Mouse (Mus musculus) neutrophil, adult 5-6 weeks (primary cell): Measurements from ENCODE around the gene Fbxw27. TPM values are rescaled to one million over a fixed set of nuclear protein-coding genes. Genes with fewer than 3 reads are reported as not detected.
"Not testable (repeated sequence)": the region's sequence is repeated elsewhere in the genome, so short reads cannot be mapped to it uniquely, and the experiment has no call there.

Experiments
- ATAC-seq: fragments of 151-379, 151-347 bp; 2 replicates; pipeline ENCODE4 v1.8.0; 2017; ENCODE audit warnings: mild to moderate bottlenecking, moderate TSS enrichment; ENCODE audit not compliant: insufficient number of reproducible peaks, poor library complexity, low FRiP score, severe bottlenecking; ENCODE audit errors: extremely low read depth
- total RNA-seq: library from RNA; stranded (forward); fragments of 200-1000 nt; gene quantifications from 2 replicates; pipeline ENCODE4 v1.2.3, GENCODE M21; 2017

The Fbxw27 gene
- total RNA-seq = not detected in 2 replicates

DNA sequence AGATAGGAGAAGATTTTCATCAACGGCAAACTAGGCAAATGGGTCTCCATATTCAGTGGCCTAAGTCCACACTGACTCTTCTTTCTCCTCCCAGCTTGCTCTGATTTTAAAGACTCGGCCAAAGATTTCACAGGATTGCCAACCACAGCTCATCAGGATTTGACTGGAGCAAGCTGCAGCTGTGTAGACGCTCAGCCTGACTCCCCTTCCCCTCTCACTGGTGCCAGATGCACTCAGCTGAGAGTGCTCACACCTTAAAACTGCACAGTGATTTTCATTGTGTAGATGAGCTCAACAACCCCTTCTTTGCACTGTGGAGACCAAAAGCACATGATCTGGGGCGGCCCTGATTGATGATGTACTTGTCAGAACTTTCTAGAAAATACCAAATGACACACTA lies at the start of gene Fbxw27:
TSS of gene Fbxw27 (minus strand) at position 101 of the 400 bp plus-strand sequence.
- ATAC-seq = not testable (repeated sequence)

DNA sequence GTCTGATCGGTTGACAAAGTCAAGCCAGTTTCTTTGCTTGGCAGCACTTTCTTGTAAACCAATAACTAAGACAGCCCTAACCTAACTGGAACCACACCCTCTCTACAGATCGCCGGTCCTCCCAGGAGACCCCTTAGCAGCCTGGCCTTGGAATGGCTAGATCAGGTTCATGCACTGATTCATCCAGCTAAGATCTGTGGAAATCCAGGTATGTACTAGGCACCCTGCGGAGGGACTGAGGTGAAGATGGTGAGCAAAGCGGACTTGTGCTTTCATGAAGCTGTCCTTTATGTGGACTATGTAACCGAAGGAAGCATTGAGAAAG lies 42.6 kb upstream of the Fbxw27 start:
- ATAC-seq = no peak

DNA sequence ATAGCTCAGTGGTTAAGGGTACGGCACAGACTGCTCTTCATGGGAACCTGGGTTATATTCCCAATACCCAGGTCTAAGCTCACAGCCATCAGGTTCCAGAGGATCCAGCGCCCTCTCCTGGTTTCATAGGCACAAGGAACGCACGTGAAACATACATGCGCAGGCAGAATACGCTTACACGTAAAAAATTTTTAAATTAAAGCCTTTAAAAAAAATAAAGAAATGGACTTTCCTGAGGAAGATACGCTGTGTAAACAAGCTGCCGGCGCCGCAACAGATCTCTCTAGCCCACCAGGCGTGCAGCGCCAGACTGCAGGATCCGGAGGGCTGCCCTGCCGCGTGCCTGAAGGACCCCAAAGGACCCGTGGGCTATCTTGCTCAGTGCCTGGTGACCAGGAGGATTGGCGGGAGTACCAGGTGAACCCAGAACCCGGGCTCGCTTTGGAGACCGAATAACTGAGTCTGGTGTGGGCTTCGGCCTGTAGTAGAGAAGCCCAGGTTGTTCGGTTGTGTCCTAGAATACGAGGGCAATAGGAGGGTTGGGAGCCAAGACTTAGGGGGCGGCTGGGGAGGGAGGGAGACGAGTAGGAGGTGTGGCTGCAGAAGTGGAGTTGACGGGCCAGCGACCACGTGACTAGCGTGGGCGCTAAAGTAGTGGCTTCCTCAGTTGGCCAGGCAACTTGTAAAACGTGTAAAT lies 42.1 kb upstream of the Fbxw27 start, which contains the start of gene Nme6:
TSS of gene Nme6 (plus strand) at position 359 of the 697 bp plus-strand sequence.
- peak; percentile 89 for ATAC-seq

DNA sequence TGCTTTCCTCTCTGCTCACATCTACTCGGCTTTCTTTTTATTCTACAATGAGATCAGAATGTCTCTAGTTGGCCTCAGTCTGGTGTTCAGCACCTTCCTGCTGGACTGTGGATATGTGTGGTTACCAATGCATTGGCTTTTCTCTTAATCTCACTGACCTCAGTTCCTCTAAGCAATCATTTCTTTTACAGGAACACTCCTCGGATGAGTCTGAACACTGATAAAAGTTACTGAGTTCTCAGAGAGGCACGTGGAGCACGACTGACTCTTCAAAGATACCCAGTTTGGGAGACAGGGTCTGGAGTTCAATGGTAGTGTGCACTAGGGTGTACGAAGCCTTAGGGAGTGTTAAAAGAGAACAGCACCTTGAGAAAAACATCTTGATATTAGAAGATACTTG lies 35.7 kb upstream of the Fbxw27 start:
- ATAC-seq = no peak

DNA sequence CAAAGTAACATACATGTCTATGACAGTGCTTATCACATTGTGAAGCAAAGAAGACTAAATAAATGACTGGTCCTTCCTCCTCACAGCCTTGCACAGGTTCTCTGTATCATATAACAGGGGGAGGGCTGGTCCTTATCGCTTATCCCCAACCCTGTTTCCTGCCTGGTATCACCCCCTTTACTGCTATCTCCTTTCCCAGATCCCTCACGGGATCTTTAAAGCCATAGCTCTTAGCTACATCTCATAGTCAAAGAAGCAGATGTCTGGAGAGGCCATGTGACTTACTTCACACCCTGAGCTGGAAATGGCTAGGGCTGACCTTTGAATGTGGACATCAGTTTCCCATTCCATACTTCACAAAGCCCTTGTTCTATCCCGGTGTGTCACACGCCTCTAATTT lies 35.3 kb upstream of the Fbxw27 start:
- no peak for ATAC-seq

DNA sequence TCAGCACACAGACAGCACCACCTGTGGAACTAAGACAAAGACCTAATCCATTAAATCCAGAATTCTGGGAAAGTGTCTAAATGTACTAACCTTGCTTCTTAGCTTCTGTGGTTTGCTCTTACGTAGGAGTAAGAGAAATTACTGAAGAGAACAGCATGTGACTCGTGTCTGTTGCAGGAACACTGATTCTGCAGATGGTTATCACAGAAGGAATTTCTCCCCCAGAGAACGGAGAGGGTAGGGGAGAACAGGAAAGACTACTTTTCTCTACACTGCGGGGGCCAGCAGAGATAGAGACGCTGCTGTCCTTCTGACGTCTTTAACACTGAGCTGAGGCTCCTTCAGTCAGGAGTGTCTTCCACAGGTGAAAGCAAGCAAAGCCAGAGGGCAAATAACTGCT lies 25.9 kb upstream of the Fbxw27 start:
- no peak for ATAC-seq

DNA sequence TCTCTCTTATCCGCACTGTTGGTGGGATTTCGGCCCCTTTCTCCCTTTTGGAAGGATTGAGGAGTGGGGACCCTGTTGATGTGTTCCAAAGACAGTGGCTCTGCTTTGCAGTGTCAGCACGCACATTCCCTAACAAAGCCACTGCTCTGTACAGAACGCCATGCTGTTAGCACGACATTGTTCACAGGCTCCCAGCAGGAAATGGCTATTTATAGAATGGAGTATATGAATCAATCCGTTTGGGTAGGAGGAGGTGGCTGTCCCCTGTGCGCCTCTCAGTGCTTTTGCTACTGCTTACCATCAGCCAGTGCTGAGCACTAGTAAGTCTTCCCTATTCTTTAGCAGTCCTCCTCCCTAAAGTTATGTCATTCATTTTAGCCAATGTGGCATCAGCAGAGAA lies 23.0 kb upstream of the Fbxw27 start:
- ATAC-seq = no peak

DNA sequence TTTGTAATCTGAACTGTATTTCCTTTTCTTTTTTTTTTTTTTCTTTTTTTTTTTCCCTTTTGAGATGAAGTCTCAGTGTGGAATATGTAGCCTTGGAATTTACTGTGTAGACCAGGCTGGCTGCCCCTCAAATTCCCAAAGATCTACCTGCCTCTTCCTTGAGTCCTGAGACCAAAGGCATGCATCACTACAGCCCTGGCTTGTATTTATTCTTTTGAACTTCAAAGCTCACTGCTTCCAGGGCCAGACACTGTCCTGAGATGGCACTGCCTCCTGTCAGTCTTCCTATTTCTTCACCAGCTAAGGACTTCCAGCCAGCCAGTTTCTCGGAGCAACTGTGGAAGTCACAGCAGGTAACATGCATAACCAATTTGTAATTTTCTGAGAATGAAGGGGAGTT lies 21.5 kb upstream of the Fbxw27 start, which contains the start of gene Spink8:
TSS of gene Spink8 (plus strand) at position 301 of the 400 bp plus-strand sequence.
- no peak for ATAC-seq

DNA sequence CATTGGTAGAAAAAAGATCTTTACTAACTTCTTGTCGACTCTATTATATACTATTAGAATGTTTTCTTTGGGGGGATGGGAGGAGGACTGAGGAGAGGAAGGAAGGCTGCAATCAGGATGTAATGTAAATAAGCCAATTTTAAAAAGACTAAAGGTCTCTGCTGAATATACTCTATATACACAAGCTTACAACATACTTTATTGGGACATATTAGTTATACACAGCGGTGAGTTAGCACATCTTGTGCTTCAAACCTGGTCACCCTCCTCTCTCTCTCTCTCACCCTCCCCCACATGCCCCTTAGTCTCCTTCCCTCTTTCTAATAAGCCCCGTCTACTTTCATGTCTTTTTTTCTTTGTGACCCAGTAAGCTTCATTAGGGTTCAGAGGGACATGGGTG lies 17.4 kb upstream of the Fbxw27 start:
- ATAC-seq = no peak

DNA sequence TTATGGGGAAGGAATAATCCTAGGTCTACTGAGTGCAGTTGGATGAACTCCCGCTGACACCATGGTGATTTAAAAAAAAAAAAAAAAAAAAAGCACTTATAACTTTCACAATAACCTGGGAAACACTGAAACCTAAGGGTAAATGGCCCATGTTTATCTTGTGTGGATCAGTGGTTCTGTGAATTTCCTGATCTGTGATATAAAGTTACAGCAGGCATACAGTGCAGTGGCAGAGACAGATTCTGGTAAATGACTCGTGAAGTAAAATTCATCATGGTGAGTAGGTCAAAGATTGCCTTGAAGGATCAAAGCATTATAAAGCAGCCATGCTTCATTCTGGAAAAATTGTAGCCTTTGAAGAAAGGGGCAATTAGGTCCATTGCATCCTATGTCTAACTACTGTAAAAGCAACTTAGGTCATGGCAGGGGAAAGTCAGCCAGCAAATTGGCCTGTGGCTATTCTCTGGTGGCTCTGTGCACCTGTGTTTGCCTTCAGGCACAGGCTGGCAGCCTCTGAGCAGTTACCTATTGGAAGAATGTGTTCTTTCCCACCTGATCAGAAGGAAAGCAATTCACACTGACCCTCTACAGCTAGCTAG lies 16.3 kb upstream of the Fbxw27 start:
- no peak for ATAC-seq

DNA sequence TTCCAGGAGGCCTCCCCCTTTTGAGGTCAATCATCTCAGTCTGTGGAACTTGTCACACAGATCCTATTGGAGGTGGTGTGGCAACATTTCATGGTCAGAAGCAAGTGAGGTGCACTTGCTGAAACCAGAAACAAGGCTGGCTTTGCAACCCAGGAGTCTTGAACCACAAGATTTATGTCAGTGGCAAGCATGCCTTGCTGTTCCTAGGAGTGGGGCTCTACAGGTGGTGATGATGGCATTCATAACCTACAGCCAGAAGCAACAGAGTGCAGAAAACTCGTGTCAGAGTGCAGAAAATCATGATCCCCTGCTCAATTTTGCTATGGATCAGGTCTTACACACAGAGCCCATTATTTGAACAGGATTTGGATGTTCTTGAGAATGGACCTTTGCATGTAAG lies 15.8 kb upstream of the Fbxw27 start:
- no peak for ATAC-seq

DNA sequence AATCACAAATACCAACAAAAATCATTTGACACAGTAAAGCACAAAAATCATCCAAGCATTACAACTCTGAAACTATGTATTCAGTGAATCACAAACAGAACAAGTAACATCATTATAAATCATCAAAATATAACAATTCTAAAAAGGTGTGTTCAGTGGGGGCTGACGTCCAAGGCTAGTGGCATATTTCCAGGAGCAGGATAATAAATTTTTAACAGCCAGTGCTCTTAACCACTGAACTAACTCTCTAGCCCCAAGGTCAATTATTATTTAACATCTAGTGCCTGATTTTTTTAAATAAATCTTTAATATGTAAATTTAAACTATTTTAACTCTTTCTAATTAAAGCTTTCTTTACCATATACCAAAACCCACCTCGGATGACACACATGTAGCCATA lies 15.1 kb upstream of the Fbxw27 start:
- ATAC-seq = not testable (repeated sequence)

DNA sequence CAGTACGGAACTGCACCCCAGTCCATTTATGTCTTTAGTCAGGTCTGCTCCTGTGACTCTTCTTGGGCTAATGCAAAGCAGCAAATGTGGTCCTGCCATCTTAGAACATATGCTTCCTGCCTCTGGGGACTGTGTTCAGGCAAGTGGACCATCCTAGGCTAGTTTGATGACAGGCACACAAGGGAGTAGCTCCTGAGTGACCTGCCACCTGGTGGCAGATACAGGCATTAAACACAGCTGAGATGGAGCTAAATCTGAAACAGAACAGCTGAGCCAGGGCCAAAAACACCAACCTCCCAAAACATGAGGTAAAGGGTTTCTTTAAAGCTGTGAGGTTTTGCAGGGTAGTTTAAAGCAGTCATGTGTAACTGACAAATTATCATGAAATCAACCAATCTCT lies 7.6 kb upstream of the Fbxw27 start:
- no peak for ATAC-seq

DNA sequence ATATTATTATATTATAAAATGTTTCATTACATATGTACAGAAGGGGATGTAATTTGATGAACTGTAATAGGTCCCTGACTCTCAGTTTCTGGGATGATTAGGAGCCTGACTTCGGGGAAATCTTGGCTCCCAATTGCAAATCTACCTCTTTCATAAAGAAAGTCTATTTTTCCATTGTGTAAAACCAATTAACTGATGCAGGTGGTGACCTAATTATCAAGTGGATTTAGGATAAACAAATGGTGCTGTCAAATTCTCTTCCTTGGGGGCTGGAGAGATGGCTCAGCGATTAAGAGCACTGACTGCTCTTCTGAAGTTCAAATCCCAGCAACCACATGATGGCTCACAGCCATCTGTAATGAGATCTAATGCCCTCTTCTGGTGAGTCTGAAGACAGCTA lies 5.3 kb upstream of the Fbxw27 start:
- no peak for ATAC-seq

DNA sequence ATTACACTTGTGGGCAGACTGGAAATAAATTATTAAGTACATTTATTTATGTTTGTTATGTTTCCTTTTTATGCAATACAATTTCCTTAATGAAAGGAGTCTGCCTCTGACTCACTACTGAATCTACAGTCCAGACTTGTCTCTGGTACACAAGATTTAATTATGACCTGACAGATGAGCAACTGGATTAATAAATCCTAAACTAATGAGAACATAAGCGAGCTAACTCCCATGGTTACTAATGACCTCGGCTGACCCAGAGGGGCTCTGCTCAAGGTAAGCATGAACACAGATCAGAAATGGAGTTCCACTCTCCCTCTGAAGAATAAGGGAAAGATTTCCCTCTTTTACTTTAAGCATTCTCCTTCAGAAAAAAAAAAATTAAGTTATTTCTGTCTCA lies 4.8 kb upstream of the Fbxw27 start:
- ATAC-seq = no peak

DNA sequence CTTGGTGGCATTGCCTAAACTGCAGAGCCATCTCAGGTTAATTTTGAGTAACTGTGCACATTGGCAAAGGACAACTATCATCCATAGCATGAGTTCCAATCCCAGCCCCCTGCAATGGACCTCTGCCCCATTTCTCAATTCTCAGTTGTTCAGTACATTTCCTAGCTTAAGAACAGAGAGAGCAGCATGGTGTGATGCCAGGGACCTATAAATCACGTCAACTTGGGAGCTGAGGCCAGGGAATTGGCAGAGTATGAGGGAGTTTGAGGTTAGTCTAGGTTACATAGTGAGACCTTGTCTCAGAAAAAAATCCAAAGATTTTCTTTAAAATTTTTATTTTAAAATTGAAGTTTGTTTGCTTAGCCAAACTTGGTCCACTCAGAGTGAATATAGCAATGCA lies 23.6 kb downstream of the Fbxw27 start:
- not testable (repeated sequence) for ATAC-seq

DNA sequence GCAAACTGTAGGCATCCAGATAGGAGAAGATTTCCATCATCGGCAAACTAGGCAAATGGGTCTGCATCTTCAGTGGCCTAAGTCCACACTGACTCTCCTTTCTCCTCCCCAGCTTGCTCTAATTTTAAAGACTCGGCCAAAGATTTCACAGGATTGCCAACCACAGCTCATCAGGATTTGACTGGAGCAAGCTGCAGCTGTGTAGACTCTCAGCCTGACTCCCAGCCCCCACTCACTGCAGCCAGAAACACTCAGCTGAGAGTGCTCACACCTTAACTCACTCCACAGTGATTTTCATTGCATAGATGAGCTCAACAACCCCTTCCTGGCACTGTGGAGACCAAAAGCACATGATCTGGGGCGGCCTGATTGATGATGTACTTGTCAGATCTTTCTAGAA lies 44.5 kb downstream of the Fbxw27 start, which contains the start of gene Fbxw26:
TSS of gene Fbxw26 (minus strand) at position 101 of the 400 bp plus-strand sequence.
- not testable (repeated sequence) for ATAC-seq
